Mouse (Mus musculus): ENCODE results near the gene Vat1l. TPM values are rescaled to one million over a fixed set of nuclear protein-coding genes. Genes with fewer than 3 reads are reported as not detected.

Gene Vat1l
- polyA plus RNA-seq, 1 experiment, result not detected

DNA sequence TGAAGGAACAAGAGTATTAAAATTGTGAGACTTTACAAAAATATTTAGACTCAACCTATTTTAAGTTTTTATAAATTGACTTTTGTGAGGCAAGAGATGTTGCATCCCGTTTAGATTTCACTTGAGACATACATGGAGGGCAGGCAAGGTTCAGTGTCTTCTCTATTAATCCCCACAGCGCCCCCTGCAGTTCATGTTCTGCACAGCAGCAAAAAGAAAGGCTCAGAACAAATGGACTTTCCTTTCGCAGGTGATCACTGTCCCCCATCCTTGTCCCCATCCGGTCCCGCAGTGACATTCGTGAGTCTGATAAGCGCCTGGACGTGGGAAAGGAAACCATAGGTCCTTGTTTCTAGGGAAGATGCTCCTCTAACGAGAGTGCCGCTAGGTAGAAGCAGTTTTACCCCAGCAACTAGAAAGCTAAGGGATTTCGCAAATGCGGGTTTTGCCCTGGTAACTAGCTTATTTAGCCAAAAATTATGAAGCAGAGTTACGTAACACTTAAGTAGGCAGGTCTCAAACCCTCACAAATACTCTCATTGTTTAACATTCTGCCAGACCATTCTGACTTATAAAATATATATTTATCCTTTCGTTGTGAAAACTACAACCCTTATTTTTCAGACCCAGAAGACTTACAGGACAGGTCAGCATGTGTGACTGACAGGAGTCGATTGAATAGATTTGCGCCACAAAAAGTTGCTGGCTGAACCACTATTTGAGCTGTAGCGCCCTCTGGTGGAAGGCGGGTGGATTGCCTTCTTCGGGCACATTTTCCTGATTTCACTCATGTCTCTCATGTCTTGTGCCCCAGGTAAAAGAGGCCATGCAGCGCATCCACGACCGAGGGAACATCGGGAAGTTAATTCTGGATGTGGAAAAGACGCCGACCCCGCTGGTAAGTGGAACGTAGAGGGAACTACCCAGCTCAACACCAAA, 163.9 kb downstream of the Vat1l start:
- no peak overlapping the region for H3ac ChIP-seq (ENCODE audit: control insufficient read depth, insufficient read length, low read depth)
- no peaks in the 10 kb centered on the region for H3K79me3 ChIP-seq (ENCODE audit: low read depth)
- TF ChIP-seq CEBPB (IDR thresholded peaks at IDR 0.05; ENCODE audit: low read depth) (no peak), CTCF (IDR thresholded peaks at IDR 0.05; ENCODE audit: control insufficient read depth, insufficient read depth, insufficient read length) (peak; percentile 37)
- H3K79me2 ChIP-seq (ENCODE audit: control insufficient read depth, insufficient read depth), result no peaks in the 10 kb centered on the region
- H3K36me3 ChIP-seq (ENCODE audit: control insufficient read depth, insufficient read depth), result no peaks in the 10 kb centered on the region
- H3K4me3 ChIP-seq (ENCODE audit: insufficient read depth, poor library complexity, severe bottlenecking), result no peak overlapping the region
- no peaks in the 10 kb centered on the region for H3K27me3 ChIP-seq (ENCODE audit: control insufficient read depth, insufficient read depth, insufficient read length)

DNA sequence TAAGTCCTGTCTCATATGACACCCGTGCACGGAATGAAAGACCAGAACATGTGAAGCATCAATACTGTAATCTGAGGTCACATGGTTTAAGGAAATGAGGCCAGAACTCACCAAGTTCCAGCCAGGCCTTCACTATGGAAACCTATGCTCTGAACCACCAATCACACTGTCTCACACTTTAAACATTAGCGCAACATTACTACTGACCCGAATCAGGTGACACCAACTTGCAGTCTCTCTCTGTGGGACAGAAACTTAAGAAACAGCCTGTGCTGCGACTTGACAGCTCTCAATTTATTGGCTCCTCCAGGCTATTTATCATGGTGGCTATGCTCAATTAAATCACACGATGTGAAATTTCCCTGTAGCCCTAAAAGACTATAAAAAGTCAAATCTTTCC, 169.0 kb downstream of the Vat1l start:
- no peaks in the 10 kb centered on the region for H3K79me3 ChIP-seq (ENCODE audit: low read depth)
- no peaks in the 10 kb centered on the region for H3K79me2 ChIP-seq (ENCODE audit: control insufficient read depth, insufficient read depth)
- H3K4me3 ChIP-seq (ENCODE audit: insufficient read depth, poor library complexity, severe bottlenecking), result no peak overlapping the region
- no peak overlapping the region for H3ac ChIP-seq (ENCODE audit: control insufficient read depth, insufficient read length, low read depth)
- H3K27me3 ChIP-seq (ENCODE audit: control insufficient read depth, insufficient read depth, insufficient read length), result no peaks in the 10 kb centered on the region
- TF ChIP-seq MYOD1 (IDR thresholded peaks at IDR 0.05; ENCODE audit: control insufficient read depth, insufficient read length, low read depth) (no peak), CEBPB (IDR thresholded peaks at IDR 0.05; ENCODE audit: low read depth) (no peak), CTCF (IDR thresholded peaks at IDR 0.05; ENCODE audit: control insufficient read depth, insufficient read depth, insufficient read length) (no peak), MAX (IDR thresholded peaks at IDR 0.05) (no peak), FOSL1 (IDR thresholded peaks at IDR 0.05; ENCODE audit: insufficient read depth, low read length, poor library complexity, severe bottlenecking) (no peak), MYOG (IDR thresholded peaks at IDR 0.05; ENCODE audit: control insufficient read depth, extremely low read depth, insufficient read length) (no peak), USF1 (IDR thresholded peaks at IDR 0.05; ENCODE audit: low read depth) (no peak)
- no peaks in the 10 kb centered on the region for H3K36me3 ChIP-seq (ENCODE audit: control insufficient read depth, insufficient read depth)

DNA sequence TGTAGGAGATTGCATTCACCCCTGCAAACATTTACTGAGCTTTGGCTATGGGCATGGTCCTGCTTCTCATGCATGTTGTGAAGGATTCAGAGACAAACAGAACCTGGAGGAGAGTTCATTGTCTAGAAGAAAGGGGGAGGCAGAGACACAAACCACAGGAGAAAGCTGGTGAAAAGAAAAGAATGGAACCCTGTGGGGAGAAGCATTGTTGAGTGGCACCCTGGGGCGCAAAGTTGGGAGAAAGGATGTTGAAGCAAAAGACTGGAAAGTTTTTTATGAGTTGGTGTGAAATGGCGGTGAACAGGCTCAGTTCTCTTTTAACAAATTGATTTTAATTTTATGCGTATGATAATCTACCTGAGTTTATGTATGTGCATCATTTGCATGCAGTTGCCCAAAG, 178.8 kb downstream of the Vat1l start:
- Histone ChIP-seq H3K79me3 (ENCODE audit: low read depth) (no peaks in the 10 kb centered on the region), H3ac (ENCODE audit: control insufficient read depth, insufficient read length, low read depth) (no peak overlapping the region), H3K4me3 (ENCODE audit: insufficient read depth, poor library complexity, severe bottlenecking) (no peak overlapping the region), H3K79me2 (ENCODE audit: control insufficient read depth, insufficient read depth) (no peaks in the 10 kb centered on the region), H3K36me3 (ENCODE audit: control insufficient read depth, insufficient read depth) (no peaks in the 10 kb centered on the region), H3K27me3 (ENCODE audit: control insufficient read depth, insufficient read depth, insufficient read length) (no peaks in the 10 kb centered on the region)
- TF ChIP-seq MYOD1 (IDR thresholded peaks at IDR 0.05; ENCODE audit: control insufficient read depth, insufficient read length, low read depth) (no peak), CTCF (IDR thresholded peaks at IDR 0.05; ENCODE audit: control insufficient read depth, insufficient read depth, insufficient read length) (no peak), MYOG (IDR thresholded peaks at IDR 0.05; ENCODE audit: control insufficient read depth, extremely low read depth, insufficient read length) (no peak), FOSL1 (IDR thresholded peaks at IDR 0.05; ENCODE audit: insufficient read depth, low read length, poor library complexity, severe bottlenecking) (no peak), USF1 (IDR thresholded peaks at IDR 0.05; ENCODE audit: low read depth) (no peak), MAX (IDR thresholded peaks at IDR 0.05) (no peak), CEBPB (IDR thresholded peaks at IDR 0.05; ENCODE audit: low read depth) (no peak)

DNA sequence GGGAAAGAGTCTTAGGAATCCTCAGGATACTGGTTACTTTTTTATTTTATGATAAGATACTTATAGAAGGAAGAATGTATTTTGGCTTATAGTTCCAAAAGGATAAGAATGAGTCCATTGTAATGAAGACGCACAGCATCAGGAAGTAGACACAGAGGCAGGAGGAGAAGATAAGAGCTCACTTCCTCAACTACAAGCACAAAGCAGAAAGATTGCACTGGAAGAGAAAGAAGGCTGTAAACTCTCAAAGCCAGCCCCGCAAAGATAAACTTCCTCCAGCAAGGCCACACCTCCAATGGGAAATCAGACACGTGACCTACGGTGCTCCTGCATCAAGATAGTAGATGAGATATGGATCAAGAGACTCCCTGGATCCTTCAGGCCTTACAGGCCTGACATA, 182.1 kb downstream of the Vat1l start:
- Histone ChIP-seq H3K27me3 (ENCODE audit: control insufficient read depth, insufficient read depth, insufficient read length) (no peaks in the 10 kb centered on the region), H3K79me3 (ENCODE audit: low read depth) (no peaks in the 10 kb centered on the region)
- TF ChIP-seq CTCF (IDR thresholded peaks at IDR 0.05; ENCODE audit: control insufficient read depth, insufficient read depth, insufficient read length), result no peak
- TF ChIP-seq MYOG (IDR thresholded peaks at IDR 0.05; ENCODE audit: control insufficient read depth, extremely low read depth, insufficient read length), result no peak
- TF ChIP-seq USF1 (IDR thresholded peaks at IDR 0.05; ENCODE audit: low read depth), result no peak
- no peak for TF ChIP-seq MAX (IDR thresholded peaks at IDR 0.05)
- no peak for TF ChIP-seq MYOD1 (IDR thresholded peaks at IDR 0.05; ENCODE audit: control insufficient read depth, insufficient read length, low read depth)
- no peak for TF ChIP-seq CEBPB (IDR thresholded peaks at IDR 0.05; ENCODE audit: low read depth)
- TF ChIP-seq FOSL1 (IDR thresholded peaks at IDR 0.05; ENCODE audit: insufficient read depth, low read length, poor library complexity, severe bottlenecking), result no peak

DNA sequence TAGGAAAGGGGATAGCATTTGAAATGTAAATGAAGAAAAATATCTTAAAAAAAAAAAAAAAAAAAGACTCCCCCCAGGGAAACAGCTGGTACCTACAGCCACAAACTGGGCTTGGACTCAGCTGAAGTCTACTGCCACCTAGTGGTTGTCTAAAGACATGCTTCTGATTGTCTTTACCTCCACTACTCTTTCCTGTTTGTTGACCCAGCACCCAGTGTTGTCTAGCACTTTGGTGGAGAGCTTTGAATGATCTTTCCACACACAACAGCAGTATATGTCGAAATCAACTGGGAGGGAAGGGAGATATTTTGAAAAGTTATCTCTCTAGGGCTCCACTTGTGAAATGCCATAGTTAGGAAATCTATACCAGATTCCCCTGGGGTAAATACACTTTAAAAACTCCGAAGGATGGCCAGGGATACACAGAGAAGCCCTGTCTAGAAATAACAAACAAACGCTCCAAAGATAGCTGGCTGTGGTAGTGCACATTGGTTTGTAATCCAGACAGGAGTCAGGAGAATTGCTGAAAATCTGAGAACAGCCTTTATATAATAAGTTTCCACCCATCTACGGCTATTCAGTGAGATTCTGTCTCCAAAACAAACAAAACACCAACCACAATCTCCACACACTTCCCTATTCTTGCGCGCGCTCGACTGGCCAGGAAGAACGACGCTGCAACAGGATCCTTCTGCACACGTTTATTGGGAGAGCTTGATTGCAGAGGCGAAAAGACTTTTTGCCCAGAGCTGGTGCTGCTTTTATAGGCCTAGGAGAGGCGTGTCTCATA, 185.2 kb downstream of the Vat1l start:
- no peaks in the 10 kb centered on the region for H3K36me3 ChIP-seq (ENCODE audit: control insufficient read depth, insufficient read depth)
- no peaks in the 10 kb centered on the region for H3K79me2 ChIP-seq (ENCODE audit: control insufficient read depth, insufficient read depth)
- no peak overlapping the region for H3ac ChIP-seq (ENCODE audit: control insufficient read depth, insufficient read length, low read depth)
- no peak for TF ChIP-seq FOSL1 (IDR thresholded peaks at IDR 0.05; ENCODE audit: insufficient read depth, low read length, poor library complexity, severe bottlenecking)
- no peak for TF ChIP-seq CEBPB (IDR thresholded peaks at IDR 0.05; ENCODE audit: low read depth)
- no peak for TF ChIP-seq MAX (IDR thresholded peaks at IDR 0.05)
- no peak for TF ChIP-seq MYOD1 (IDR thresholded peaks at IDR 0.05; ENCODE audit: control insufficient read depth, insufficient read length, low read depth)
- TF ChIP-seq USF1 (IDR thresholded peaks at IDR 0.05; ENCODE audit: low read depth), result no peak
- TF ChIP-seq MYOG (IDR thresholded peaks at IDR 0.05; ENCODE audit: control insufficient read depth, extremely low read depth, insufficient read length), result no peak
- TF ChIP-seq CTCF (IDR thresholded peaks at IDR 0.05; ENCODE audit: control insufficient read depth, insufficient read depth, insufficient read length), result no peak
- H3K27me3 ChIP-seq (ENCODE audit: control insufficient read depth, insufficient read depth, insufficient read length), result no peaks in the 10 kb centered on the region
- H3K4me3 ChIP-seq (ENCODE audit: insufficient read depth, poor library complexity, severe bottlenecking), result no peak overlapping the region
- no peaks in the 10 kb centered on the region for H3K79me3 ChIP-seq (ENCODE audit: low read depth)

More for the DNA sequence above, 182.1 kb downstream of the Vat1l start:
- H3K36me3 ChIP-seq (ENCODE audit: control insufficient read depth, insufficient read depth), result no peaks in the 10 kb centered on the region
- H3ac ChIP-seq (ENCODE audit: control insufficient read depth, insufficient read length, low read depth), result no peak overlapping the region
- no peak overlapping the region for H3K4me3 ChIP-seq (ENCODE audit: insufficient read depth, poor library complexity, severe bottlenecking)
- H3K79me2 ChIP-seq (ENCODE audit: control insufficient read depth, insufficient read depth), result no peaks in the 10 kb centered on the region
